Mouse (Mus musculus): ENCODE results near the gene Ppp2r3c.
"Not testable (repeated sequence)": the region's sequence is repeated elsewhere in the genome, so short reads cannot be mapped to it uniquely, and the experiment has no call there.

Ppp2r3c gene

GRCm38 (mm10) chr12:55272243-55272642, 30.6 kb downstream of the Ppp2r3c start:
- no peak for DNase-seq (ENCODE audit: low spot score)

DNA sequence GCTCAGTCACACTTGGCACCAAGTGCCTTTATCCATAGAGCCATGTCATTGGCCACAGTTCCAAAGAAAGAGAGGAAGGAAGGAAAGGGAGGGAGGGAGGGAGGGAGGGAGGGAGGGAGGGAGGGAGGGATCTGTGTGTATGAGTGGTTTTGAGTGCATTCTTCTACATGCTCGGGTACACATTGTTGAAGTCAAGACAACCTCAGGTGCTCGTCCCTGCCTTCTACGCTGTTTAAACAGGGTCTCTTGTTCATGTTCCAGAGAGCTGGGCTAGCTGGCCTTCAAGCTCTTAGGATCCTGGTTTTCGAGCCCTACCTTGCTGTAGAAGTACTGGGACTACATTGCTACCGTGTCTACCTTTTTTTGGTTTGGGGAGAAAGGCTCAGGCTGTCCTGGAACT, 39.4 kb downstream of the Ppp2r3c start:
- not testable (repeated sequence) for DNase-seq (ENCODE audit: low spot score)

- not testable (repeated sequence) for DNase-seq (ENCODE audit: low spot score)
Measured at GRCm38 (mm10) chr12:55261950-55262349, 40.8 kb downstream of the Ppp2r3c start.

- DNase-seq (ENCODE audit: low spot score): not testable (repeated sequence)
Measured at GRCm38 (mm10) chr12:55242243-55242642, 60.6 kb downstream of the Ppp2r3c start.

GRCm38 (mm10) chr12:55230520-55230861, 72.3 kb downstream of the Ppp2r3c start:
- not testable (repeated sequence) for DNase-seq (ENCODE audit: low spot score)

DNA sequence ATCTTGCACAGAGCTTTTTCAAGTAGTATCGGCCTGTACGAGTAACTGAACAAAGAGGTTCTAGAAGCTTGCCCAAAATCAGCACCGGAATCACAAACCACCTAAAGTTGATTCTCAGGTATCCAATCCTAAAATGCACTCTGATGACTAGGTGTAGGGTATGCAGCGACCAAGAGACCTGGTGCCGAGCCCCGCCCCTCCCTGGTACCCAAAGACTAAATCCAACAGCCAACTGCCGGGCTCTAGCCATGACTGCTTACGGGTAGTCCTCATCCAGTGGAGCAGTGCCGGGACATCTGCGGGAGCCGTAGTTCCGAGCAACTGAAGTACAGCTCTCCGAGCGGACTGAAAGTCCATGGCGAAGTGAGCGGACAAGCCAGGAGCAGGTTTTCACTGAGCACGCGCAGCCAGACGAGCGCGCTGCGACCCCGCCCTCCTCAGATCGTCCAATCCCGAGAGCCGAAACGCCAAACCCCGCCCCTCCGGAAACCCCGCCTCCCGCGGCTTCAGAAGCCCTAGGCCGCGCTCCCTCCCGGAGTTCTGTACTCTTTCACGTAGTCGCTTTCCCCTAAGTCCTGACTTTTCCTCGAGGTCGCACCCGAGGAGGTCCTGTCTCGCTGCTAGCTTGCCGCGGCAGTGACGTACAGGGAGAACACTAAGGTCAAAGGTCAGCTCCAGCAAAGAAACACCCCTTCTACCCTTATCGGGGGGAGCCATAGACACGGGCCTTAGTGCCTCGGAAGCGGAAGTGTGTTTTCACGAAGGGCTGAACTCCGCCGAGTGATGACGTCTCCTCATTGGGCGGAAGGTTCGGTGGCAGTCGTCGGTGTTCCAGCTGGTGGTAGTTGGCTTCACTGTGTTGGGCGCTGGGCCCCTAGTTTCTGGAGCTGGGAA, 72.9 kb downstream of the Ppp2r3c start, which contains the start of gene Srp54c:
Gene Srp54c, plus strand, starts transcription at position 543 of the 894 bp plus-strand sequence.
- not testable (repeated sequence) for DNase-seq (ENCODE audit: low spot score)

Data from left cerebral cortex, adult 11 months (tissue).